Mouse (Mus musculus) frontal cortex, adult (tissue): ENCODE results near the gene Slc5a10.
A peak's percentile ranks its signal among the peaks of the same experiment; 100 is the strongest.
"Not testable (repeated sequence)": the region's sequence is repeated elsewhere in the genome, so short reads cannot be mapped to it uniquely, and the experiment has no call there.

Experiments used
- ATAC-seq: cut with Nextera tagmentation; 2 replicates; pipeline ENCODE4 v1.9.2; 2017; ENCODE audit warnings: mild to moderate bottlenecking, moderate library complexity, mixed read lengths; ENCODE audit not compliant: low TSS enrichment

The Slc5a10 gene

DNA sequence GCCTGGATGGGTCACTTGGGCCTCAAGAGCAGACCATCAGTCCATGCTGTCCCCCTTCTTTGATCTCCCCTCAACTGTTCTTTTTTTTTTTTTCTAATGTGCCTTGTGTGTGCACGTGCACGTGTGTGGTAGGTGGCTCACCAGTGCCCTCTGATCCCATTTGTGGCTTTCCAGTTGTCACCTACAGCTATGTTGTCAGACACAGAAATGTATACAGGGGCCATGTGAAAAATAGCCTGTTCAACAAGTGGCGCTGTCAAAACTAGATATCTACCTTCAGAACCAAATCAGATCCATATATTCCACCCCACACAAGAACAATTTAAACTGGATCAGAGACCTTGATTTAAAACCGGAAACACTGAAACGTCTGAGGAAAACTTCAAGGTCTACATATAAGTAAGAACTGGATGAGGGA is 71.5 kb downstream of the Slc5a10 start:
- ATAC-seq, result no peak

- ATAC-seq, result peak; percentile 92
These were observed 71.9 kb downstream of the Slc5a10 start for GRCm38 (mm10) chr11:61648749-61649115.

- no peak for ATAC-seq
These were observed 72.5 kb downstream of the Slc5a10 start for GRCm38 (mm10) chr11:61647956-61648748.

GRCm38 (mm10) chr11:61647110-61647910 is 73.3 kb downstream of the Slc5a10 start:
- no peak for ATAC-seq

GRCm38 (mm10) chr11:61646499-61647039 is 74.1 kb downstream of the Slc5a10 start:
- no peak for ATAC-seq

- ATAC-seq, result no peak
These were observed 75.2 kb downstream of the Slc5a10 start for GRCm38 (mm10) chr11:61645357-61645857.

DNA sequence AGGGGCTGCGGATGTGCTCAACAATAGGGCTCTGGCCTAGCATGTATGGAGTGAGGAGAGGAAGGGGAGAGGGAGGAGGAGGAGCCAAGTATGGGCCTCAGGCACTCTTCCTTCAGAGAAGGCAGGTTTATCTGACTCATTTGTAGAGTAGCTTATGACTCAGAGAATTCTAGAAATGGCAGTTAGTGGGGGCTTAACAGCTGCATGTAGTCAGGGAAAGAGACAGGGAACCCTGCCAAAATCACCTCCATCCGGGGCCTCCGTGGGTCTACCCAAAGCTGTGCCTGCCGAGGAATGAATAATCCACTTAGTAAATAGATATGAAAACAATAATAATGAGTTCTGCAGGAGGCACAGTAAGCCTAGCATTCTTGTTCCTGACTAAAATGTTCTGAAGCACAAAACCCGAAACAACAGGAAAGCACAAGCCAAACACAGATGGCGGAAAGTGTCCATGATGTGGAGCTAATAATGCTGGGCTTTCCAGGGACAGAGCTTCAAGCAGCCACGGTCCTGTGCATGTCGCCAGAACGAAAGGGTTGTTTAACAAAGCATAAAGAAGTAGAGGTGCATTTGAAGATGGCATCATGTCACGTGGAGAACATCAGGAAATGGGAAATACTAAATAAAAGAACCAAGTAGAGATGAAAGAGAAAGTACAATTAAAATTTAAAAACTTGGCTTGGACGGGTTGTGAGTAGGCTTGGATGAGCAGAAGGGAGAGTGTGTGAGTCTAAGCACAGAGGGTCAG is 75.9 kb downstream of the Slc5a10 start:
- ATAC-seq, result peak; percentile 54

DNA sequence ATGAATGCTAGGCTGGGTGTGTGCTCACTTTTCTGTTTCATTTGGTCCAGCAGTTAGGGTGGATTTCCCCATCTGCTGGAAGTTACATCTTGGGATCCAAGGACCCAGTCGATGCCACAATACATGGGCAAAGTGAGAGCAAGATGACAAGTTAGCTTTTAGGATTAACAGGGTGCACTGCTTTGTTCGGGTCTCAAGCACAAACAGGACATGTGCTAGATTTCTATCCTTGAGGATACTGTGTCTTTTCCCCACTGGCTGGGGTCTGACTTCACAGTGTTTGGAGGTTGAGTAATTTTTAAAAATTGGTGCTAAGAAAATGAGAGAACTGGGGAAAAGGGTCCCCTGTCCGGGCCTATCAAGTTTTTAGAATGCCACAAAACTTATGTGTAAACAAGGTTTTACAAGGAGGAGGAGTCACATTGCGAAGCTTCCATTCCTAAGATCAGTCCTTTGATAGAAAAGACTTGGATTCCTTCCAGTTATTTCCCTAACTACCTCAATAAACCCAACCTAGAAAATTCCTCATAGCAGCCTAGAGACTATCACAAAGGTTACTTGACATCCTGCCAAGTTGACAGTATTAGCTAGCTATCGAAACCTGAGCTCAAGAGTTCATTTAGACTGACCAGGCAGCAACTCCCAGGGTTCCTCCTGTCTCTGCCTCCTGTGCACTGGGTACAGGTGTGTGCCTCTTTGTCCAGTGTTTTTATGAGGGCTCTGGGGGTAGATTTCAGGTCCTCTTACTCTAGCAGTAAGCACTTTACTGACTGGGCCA is 77.3 kb downstream of the Slc5a10 start:
- no peak for ATAC-seq

DNA sequence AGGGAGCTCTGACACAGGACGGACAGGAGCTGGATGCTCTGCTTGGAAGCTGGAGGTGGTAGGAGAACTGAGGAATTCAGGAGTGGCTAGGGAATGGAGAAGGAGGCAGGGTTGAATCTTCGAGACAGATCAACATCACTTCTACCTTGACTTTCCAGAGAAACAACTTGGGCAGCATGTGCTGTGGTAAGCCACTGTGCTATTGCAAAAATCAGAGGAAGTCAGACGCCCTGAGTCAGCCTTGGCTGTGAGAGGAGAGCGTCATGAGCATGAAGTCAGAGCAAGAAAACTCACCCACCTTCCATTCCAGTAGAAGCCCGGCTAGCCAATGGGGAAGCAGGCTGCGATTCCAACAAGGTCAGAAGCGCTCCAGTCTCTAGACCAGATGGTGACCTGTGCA is 78.5 kb downstream of the Slc5a10 start:
- ATAC-seq, result no peak

GRCm38 (mm10) chr11:61640585-61640984 is 80.0 kb downstream of the Slc5a10 start:
- not testable (repeated sequence) for ATAC-seq

GRCm38 (mm10) chr11:61639601-61640177 is 80.9 kb downstream of the Slc5a10 start:
- ATAC-seq, result no peak

GRCm38 (mm10) chr11:61638764-61639536 is 81.7 kb downstream of the Slc5a10 start:
- ATAC-seq, result no peak

DNA sequence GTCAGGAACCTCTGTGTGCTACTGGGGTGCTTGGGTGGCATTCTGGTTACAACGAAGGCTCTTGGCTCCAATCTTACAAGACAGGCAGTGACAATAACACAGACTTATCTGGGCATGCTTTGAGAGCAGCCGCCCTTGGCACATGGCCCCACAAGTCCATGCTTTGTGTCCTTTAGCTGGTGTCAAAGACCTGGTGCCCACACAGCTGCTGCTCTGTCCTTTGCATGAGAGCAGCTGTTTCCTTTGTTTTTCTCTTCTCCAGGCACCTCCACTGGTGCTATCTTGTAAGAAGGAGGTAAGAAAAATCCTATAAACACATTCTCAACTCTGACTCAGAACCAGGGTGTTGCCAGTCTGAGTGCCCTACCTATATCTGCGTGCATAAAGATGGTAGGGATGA is 82.8 kb downstream of the Slc5a10 start:
- no peak for ATAC-seq

GRCm38 (mm10) chr11:61637413-61637812 is 83.2 kb downstream of the Slc5a10 start:
- no peak for ATAC-seq

GRCm38 (mm10) chr11:61636309-61636708 is 84.3 kb downstream of the Slc5a10 start:
- ATAC-seq, result not testable (repeated sequence)

DNA sequence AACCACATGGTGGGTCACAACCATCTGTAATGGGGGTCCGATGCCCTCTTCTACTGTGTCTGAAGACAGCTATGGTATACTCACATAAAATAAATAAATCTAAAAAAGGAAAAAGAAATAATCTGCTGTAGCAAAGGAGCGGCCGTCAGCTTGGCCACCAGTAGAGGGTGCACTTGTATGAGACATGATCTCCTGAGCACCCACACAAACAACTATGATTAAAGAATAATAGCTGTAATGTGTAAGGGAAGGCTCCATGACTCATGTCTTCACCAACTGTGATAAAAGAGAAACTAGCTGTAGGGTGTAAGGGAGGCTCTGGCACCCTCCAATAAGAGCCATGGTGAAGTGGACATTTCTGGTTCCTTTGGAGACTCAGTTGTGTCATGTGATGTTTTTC is 91.0 kb downstream of the Slc5a10 start:
- no peak for ATAC-seq

DNA sequence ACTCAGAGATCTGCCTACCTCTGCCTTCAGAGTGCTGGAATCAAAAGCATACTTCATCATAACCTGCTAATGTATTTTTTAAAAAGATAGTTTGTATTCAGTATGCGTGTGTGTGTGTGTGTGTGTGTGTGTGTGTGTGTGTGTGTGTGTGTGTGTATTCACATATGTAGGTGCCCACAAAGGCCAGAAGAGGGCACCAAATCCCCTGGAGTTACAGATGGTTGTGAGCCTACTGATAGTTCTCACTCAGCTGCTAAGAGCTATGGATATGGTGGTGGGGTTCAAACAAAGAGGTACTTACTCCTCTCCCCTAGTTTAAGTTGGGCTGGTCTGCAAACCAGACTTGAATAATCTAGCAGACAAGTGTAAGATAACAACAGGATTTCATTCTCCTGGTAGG is 94.1 kb downstream of the Slc5a10 start:
- ATAC-seq, result no peak

DNA sequence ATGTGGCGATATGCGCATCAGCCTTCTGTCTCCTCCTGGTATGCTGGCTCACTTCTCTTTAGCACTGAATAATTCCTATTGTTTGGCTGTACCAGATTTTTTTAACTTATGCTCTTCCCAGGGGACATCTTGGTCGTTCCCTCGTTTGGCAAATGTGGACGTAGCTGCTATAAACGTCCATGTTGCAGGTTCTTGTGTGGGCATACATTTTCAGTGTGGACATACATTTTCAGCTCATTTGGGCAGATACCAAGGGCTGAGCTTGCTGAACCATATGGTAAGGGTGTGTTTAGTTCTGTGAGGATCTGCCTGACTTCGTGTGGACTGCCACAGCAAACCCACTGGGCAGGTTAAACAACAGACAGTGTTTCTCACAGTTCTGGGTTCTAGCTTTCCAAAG is 95.5 kb downstream of the Slc5a10 start:
- ATAC-seq, result peak; percentile 76
